Mouse (Mus musculus) cerebellum, postnatal 10 days (tissue): ENCODE results near the gene Mup21.
A peak's percentile ranks its signal among the peaks of the same experiment; 100 is the strongest.

Experiments
- DNase-seq, 2 experiments: peaks; one replicate each; pipeline ENCODE4 v3.0.0; 2021; ENCODE audit warnings: mixed read lengths in 2 of 2

Gene Mup21

DNA sequence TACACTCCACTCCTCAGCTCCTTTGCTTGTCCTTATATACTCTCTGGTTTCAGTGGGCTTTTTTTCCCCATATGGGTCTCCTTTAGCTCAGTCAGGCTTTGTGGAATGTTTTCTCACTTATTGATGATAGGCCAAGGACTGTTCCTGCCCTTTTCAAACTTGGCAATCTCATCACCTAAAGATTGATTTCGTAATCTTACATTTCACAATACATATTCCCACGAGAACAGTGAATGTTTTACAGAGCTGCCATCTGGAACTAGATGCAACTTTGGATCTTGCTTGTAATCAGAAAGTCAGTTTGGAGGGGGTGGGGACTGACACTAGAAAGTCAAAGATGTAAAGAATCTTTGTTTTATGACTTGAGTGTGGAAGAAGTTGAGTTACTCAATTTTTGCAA is at the start of gene Mup21:
Mup21 (minus strand) TSS at position 53 of the 400 bp plus-strand sequence.
- no peak for DNase-seq

DNA sequence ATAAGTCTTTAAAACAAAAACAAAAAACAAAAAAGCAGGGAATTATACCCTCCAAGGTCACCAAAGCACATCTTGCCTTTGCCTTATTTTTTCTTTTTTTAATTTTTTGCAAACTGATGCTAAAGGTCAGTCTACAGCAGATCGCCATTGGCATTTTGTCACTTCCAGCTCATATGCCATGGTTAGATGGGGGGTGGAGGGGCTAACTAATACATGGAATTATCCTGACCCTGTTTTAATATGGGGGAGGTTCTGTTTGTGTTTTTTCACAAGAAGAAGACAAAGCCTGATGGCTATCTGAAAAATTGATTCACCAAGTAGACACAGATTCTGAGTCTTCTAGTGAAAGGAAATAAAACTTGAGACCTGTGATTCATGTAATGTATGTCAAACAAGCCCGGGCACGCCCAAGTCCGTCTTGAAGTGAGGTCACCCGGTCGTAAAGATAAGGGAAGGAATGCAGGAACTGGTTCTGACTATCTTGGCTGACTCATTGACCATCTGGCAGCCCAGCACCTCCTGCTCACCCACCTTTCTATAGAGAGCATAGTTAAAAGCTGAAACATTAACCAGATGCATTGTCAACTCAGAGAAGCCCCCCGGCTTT is 49.4 kb upstream of the Mup21 start:
- no peak for DNase-seq

- DNase-seq, result no peak
Observed at GRCm38 (mm10) chr4:62188778-62189177, 38.1 kb upstream of the Mup21 start.

GRCm38 (mm10) chr4:62177282-62177681 is 26.6 kb upstream of the Mup21 start:
- peak; percentile 56 to 59 for DNase-seq

DNA sequence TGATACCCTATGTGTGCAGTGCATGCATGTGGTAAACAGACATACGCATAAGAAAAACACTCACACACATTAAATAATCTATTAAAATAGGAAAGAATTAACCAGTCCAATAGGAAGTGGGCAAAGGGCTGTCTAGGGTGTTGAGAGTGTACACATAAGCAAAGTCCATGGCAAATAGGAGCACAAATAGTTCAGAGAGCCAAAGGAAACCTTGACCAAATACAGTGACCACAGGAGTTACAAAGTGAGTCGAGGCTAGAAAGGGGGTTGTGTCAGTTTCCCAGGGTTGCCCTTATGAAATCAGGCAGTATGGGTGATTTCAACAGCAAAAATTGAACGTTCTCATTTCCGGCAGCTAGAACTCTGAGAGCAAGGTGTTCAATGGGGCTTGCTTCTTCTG is 23.8 kb upstream of the Mup21 start:
- no peak for DNase-seq

- peak; percentile 19 to 53 for DNase-seq
Observed at GRCm38 (mm10) chr4:62167636-62168035, 17.0 kb upstream of the Mup21 start.

- DNase-seq, result no peak
Observed at GRCm38 (mm10) chr4:62158401-62158800, 7.7 kb upstream of the Mup21 start.

- DNase-seq, result peak; percentile 80 to 82
Observed at GRCm38 (mm10) chr4:62133706-62134105, 17.0 kb downstream of the Mup21 start.

- DNase-seq, result peak; percentile 49 to 60
Observed at GRCm38 (mm10) chr4:62103366-62103765, 47.3 kb downstream of the Mup21 start.
